Mouse (Mus musculus) heart, embryonic 14.5 days (tissue): ENCODE results near the gene Wfdc8. TPM values are rescaled to one million over a fixed set of nuclear protein-coding genes. Genes with fewer than 3 reads are reported as not detected.

Experiments
- ATAC-seq: fragments of 200-750 bp; cut with Nextera tagmentation; 2 replicates; pipeline ENCODE4 v1.8.0; 2017; ENCODE audit warnings: low read depth, moderate TSS enrichment; ENCODE audit not compliant: insufficient number of reproducible peaks, insufficient read depth, low FRiP score
- H3K27ac ChIP-seq, 2 experiments: fragments of 200-500 bp in 1 of 2; fragments of 300-500 bp in 1 of 2; sonication (generic) in 1 of 2; replicated peaks in 1 of 2; 2 replicates each; pipeline ENCODE4 v1.5.1; 2012 to 2014; ENCODE audit warnings: low read depth in 2 of 2, low read length in 2 of 2, control low read depth in 1 of 2, mild to moderate bottlenecking in 1 of 2, mixed read lengths in 1 of 2; ENCODE audit not compliant: control insufficient read depth in 1 of 2, insufficient read depth in 1 of 2
- H3K27me3 ChIP-seq: fragments of 300-500 bp; sonication (generic); 2 replicates; pipeline ENCODE4 v1.6.1; 2014; ENCODE audit warnings: mild to moderate bottlenecking, low read length, control low read depth; ENCODE audit not compliant: control insufficient read depth, insufficient read depth
- H3K36me3 ChIP-seq: fragments of 300-500 bp; sonication (generic); 2 replicates; pipeline ENCODE4 v1.6.1; 2014; ENCODE audit warnings: mild to moderate bottlenecking, control low read depth, low read length, mixed read lengths; ENCODE audit not compliant: control insufficient read depth, insufficient read depth
- H3K4me1 ChIP-seq, 2 experiments: fragments of 200-500 bp in 1 of 2; fragments of 300-500 bp in 1 of 2; sonication (generic) in 1 of 2; 2 replicates each; pipeline ENCODE4 v1.6.1; 2012 to 2014; ENCODE audit warnings: low read length in 2 of 2, control low read depth in 1 of 2, mixed read lengths in 1 of 2; ENCODE audit not compliant: control insufficient read depth in 2 of 2, insufficient read depth in 2 of 2
- H3K4me2 ChIP-seq: fragments of 300-500 bp; sonication (generic); 2 replicates; pipeline ENCODE4 v1.6.1; 2014; ENCODE audit warnings: mild to moderate bottlenecking, low read length
- H3K4me3 ChIP-seq, 2 experiments: fragments of 200-500 bp in 1 of 2; fragments of 300-500 bp in 1 of 2; sonication (generic) in 1 of 2; 2 replicates each; pipeline ENCODE4 v1.5.1; 2012 to 2014; ENCODE audit warnings: low read length in 2 of 2, mild to moderate bottlenecking in 2 of 2, control low read depth in 1 of 2, low read depth in 1 of 2, moderate library complexity in 1 of 2; ENCODE audit not compliant: control insufficient read depth in 1 of 2, insufficient read depth in 1 of 2
- H3K9ac ChIP-seq: fragments of 300-500 bp; sonication (generic); 2 replicates; pipeline ENCODE4 v1.6.1; 2014; ENCODE audit warnings: mild to moderate bottlenecking, low read length
- H3K9me3 ChIP-seq: fragments of 300-500 bp; sonication (generic); 2 replicates; pipeline ENCODE4 v1.6.1; 2016; ENCODE audit warnings: low read length, control low read depth; ENCODE audit not compliant: control insufficient read depth
- WGBS: fragments of 180-500 bp; shearing (Covaris S2); extraction: QIAGEN DNeasy Blood & Tissue Kit; methylation state at CpG from one replicate; pipeline ENCODE4 v1.1.7; 2014; 5-methylcytosine and 5-hydroxymethylcytosine counted together
- polyA plus RNA-seq: library from polyadenylated mRNA; unstranded; fragments of >200 nt; fragmentation: Nextera tagmentation; extraction: Ambion mirVana; gene quantifications from 2 replicates; pipeline ENCODE4 v1.2.1, GENCODE M21; 2014

The Wfdc8 gene
- polyA plus RNA-seq, 1 experiment from 2014 or later: not detected

DNA sequence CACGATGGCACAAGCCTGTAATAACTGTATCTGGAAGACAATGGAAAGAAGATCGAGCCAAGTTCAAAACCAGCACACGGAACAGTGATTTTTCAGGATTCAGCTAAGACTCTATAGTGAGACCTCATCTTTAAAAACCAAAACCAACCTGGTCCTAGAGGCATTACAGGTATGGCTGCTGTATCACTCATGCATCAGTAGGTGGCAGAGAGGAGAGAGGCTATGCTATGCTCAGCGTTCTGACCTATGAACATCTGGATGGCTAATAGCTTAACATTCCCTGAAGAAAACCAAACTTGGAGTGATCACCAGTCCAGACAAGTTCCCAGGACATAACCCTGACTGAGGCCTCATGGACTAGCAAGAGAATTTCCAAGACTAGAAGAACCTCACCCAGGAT, 8.3 kb upstream of the Wfdc8 start:
- H3K27ac ChIP-seq: no peak overlapping the region
- H3K4me2 ChIP-seq: no peak overlapping the region
- no peak for ATAC-seq
- no peak overlapping the region for H3K4me3 ChIP-seq
- H3K36me3 ChIP-seq: no peaks in the 10 kb centered on the region
- no peak overlapping the region for H3K9ac ChIP-seq
- no peaks in the 10 kb centered on the region for H3K9me3 ChIP-seq
- WGBS: 73% methylated on average over 4 of the region's 4 CpGs
- no peaks in the 10 kb centered on the region for H3K27me3 ChIP-seq
- no peaks in the 10 kb centered on the region for H3K4me1 ChIP-seq

DNA sequence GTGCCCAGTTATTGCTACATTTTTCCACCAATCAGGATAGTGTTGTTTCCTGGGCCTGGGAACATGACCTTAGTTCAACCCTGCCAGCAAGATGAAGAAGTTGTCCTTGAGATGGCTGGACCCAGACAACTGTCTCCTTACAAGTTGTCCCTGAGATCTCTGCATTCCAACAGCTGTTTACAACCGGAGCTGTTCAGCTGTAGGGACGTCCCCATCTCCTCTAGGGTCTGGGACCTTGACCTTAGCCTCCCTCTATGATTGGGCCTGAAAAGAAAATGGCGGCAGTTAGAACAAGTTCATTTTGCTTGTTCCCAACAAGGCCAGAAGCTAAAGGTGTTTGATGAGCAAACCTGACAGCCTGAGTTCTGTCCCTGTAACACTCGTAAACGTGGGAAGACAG, 5.6 kb upstream of the Wfdc8 start:
- H3K9me3 ChIP-seq: no peaks in the 10 kb centered on the region
- no peak overlapping the region for H3K4me3 ChIP-seq
- no peaks in the 10 kb centered on the region for H3K27me3 ChIP-seq
- H3K27ac ChIP-seq: no peak overlapping the region
- no peaks in the 10 kb centered on the region for H3K36me3 ChIP-seq
- ATAC-seq: no peak
- H3K4me2 ChIP-seq: no peak overlapping the region
- no peaks in the 10 kb centered on the region for H3K4me1 ChIP-seq
- no peak overlapping the region for H3K9ac ChIP-seq
- WGBS: 78% methylated on average over 5 of the region's 5 CpGs

DNA sequence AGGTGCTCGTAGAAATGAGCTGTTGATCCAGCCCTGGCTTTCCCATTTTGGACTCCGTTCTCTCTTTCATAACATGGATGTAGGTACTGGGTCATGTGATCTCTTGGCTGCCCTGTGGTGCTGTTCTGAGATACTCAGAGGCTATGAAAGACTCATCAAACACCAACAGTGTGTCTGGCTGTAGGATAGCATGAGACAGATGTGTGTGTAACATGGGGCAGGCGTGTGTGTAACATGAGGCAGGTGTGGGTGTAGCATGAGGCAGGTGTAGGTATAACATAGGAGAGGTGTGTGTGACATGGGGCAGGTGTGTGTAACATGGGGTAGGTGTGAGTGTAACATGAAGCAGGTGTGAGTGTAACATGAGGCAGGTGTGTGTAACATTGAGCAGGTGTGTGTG, 2.0 kb upstream of the Wfdc8 start:
- Histone ChIP-seq H3K36me3 (no peaks in the 10 kb centered on the region), H3K27me3 (no peaks in the 10 kb centered on the region), H3K4me2 (no peak overlapping the region), H3K4me1 (no peaks in the 10 kb centered on the region), H3K9me3 (no peaks in the 10 kb centered on the region), H3K9ac (no peak overlapping the region), H3K4me3 (no peak overlapping the region), H3K27ac (no peak overlapping the region)
- ATAC-seq: no peak
- 75% methylated on average over 3 of the region's 3 CpGs for WGBS

DNA sequence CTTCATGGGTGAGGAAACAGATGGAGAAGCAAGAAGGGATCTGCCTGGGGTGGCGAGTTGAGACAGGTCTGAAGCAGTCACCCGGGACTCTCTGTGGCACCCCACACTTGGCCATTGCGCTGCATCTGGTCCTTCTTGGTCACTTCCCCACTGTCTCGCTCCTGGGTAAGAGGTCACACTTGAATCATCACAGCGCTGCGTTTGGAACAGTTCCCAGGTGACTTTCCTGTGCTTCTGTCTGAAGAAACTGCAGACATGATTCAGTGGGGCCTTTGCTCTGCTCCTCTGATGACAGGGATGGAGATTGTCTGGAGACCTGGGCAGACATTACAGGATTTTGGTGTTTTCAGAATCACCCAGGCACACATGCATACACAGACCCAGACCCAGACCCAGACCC, 4.6 kb downstream of the Wfdc8 start:
- Histone ChIP-seq H3K4me2 (no peak overlapping the region), H3K4me3 (no peak overlapping the region), H3K9me3 (no peaks in the 10 kb centered on the region), H3K36me3 (no peaks in the 10 kb centered on the region), H3K4me1 (no peaks in the 10 kb centered on the region), H3K27ac (no peak overlapping the region), H3K27me3 (no peaks in the 10 kb centered on the region), H3K9ac (no peak overlapping the region)
- ATAC-seq: no peak
- 79% methylated on average over 6 of the region's 6 CpGs for WGBS

DNA sequence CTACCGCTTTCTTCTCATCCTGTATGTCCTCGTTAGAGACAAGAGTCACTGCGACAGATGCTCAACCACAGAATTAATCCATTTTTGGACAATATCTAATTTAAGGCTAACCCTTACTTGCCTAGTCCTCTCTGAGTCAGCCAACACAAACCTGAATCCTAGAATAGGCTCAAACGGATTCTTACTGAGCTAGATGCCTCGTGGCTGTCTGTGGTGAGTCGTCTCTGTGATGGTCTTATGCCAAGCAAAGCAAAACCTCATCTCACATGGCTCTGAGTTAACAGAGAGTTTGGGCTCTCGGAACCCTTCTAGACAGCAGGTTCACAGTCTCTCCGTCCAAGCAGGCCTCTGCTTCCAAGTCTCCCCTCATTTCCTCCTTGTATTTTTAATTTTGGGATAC, 9.0 kb downstream of the Wfdc8 start:
- no peaks in the 10 kb centered on the region for H3K4me1 ChIP-seq
- H3K27ac ChIP-seq: no peak overlapping the region
- H3K9me3 ChIP-seq: 0 out of 2 replicates have a peak, but pooled peaks cover 4% of the 10 kb centered on the region
- WGBS: 80% methylated on average over 8 of the region's 8 CpGs
- H3K36me3 ChIP-seq: no peaks in the 10 kb centered on the region
- H3K9ac ChIP-seq: no peak overlapping the region
- H3K4me2 ChIP-seq: no peak overlapping the region
- ATAC-seq: no peak
- H3K4me3 ChIP-seq: no peak overlapping the region
- H3K27me3 ChIP-seq: no peaks in the 10 kb centered on the region; the same call in 1 of the 2 replicates

DNA sequence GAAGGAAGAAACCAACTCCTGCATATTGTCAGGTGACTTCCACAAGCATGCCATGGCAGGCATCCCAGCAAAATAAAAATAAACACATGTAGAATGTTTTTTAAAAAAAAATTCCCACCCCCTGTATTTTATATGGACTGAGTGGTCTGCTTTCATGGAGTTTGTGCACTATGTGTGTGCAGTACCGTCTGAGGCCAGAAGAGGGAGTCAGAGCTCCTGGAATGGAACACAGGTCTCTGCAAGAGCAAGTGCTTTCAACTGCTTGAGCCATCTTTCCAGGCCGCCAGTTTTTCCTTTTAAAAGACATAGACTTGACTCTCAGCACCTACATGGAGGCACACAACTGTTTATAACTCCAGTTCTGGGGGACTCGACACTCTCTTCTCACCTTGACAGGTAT, 9.9 kb downstream of the Wfdc8 start:
- Histone ChIP-seq H3K4me3 (no peak overlapping the region), H3K9ac (no peak overlapping the region), H3K4me1 (no peaks in the 10 kb centered on the region), H3K27me3 (no peaks in the 10 kb centered on the region; the same call in 1 of the 2 replicates), H3K9me3 (0 out of 2 replicates have a peak, but pooled peaks cover 4% of the 10 kb centered on the region), H3K27ac (no peak overlapping the region), H3K36me3 (no peaks in the 10 kb centered on the region), H3K4me2 (no peak overlapping the region)
- WGBS: 88% methylated on average over 3 of the region's 3 CpGs
- no peak for ATAC-seq

DNA sequence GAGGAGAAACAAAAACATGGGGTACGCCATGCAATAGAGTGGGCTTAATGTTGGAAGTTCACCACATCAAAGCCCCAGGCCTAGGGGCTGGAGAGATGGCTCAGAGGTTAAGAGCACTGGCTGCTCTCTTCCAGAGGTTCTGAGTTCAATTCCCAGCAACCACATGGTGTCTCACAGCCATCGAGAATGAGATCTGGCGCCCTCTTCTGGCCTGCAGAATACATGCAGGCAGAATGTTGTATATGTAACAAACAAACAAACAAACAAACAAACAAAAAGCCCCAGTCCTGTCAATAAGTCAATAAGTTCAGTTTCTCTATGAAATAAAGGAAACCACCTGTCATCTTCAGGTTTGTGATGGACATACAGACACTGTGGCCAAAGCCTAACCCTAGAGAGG, 13.2 kb downstream of the Wfdc8 start:
- 0 out of 2 replicates have a peak, but pooled peaks cover 4% of the 10 kb centered on the region for H3K9me3 ChIP-seq
- 65% methylated on average over 3 of the region's 3 CpGs for WGBS
- no peaks in the 10 kb centered on the region; the same call in 1 of the 2 replicates for H3K27me3 ChIP-seq
- no peak overlapping the region for H3K9ac ChIP-seq
- no peak overlapping the region for H3K27ac ChIP-seq
- no peak for ATAC-seq
- H3K36me3 ChIP-seq: no peaks in the 10 kb centered on the region
- H3K4me3 ChIP-seq: no peak overlapping the region
- H3K4me1 ChIP-seq: no peaks in the 10 kb centered on the region
- H3K4me2 ChIP-seq: no peak overlapping the region

DNA sequence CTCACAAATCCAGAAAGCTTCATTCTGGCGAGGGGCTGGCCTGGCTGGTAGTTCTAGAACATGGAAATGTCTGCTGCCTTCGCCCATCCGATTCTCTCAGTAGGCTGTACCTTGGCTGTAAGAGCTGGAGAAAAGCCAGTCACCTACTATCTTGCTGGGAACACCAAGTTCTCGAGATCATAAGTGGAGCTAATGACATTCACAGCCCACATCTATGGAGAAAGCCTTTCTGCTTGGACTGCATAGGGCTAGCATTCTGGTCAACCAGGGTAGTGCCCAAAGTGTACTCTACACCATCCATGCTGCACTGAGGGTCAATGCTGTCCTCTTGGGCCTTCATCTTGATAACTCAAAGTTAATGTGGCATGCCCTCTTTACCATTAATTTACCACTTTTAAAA, 19.9 kb downstream of the Wfdc8 start, which contains the start of gene Eppin:
TSS of gene Eppin (minus strand) at position 101 of the 400 bp plus-strand sequence.
- no peaks in the 10 kb centered on the region for H3K36me3 ChIP-seq
- H3K27me3 ChIP-seq: peaks cover 4% of the 10 kb centered on the region; the same call in 1 of the 2 replicates
- no peak for ATAC-seq
- WGBS: 61% methylated on average over 4 of the region's 4 CpGs
- H3K9ac ChIP-seq: no peak within 1 kb of the TSS
- no peaks in the 10 kb centered on the region for H3K4me1 ChIP-seq
- H3K27ac ChIP-seq: no peak within 1 kb of the TSS
- H3K4me2 ChIP-seq: no peak within 1 kb of the TSS
- no peak within 1 kb of the TSS for H3K4me3 ChIP-seq
- no peaks in the 10 kb centered on the region for H3K9me3 ChIP-seq
